Mouse (Mus musculus): ENCODE measurements around the gene Adam11.
A peak's percentile ranks its signal among the peaks of the same experiment; 100 is the strongest.

Adam11 gene

GRCm38 (mm10) chr11:102819021-102819782, 58.0 kb downstream of the Adam11 start, which contains the start of gene Gjc1:
TSS of gene Gjc1 (minus strand) at chr11:102819700.
- TF ChIP-seq NANOG (IDR thresholded peaks at IDR 0.05; ENCODE audit: borderline replicate concordance, low read length), result peak; percentile 86
- no peak for TF ChIP-seq CTCF (conservative IDR thresholded peaks at IDR 0.05; ENCODE audit: low read length)
- H3K4me1 ChIP-seq (replicated peaks; ENCODE audit: low read depth, low read length), result peaks cover 63% of the 10 kb centered on the region
- no peaks in the 10 kb centered on the region for H3K27me3 ChIP-seq (ENCODE audit: insufficient read depth, low read length)
- H3K4me3 ChIP-seq (replicated peaks; ENCODE audit: low read length), result peak within 1 kb of the TSS; percentile 92
- H3K9me3 ChIP-seq (ENCODE audit: low read length), result no peaks in the 10 kb centered on the region
- peaks cover 5% of the 10 kb centered on the region; the same call in 1 of the 2 replicates for H3K36me3 ChIP-seq (ENCODE audit: insufficient read depth, low read length)

- Histone ChIP-seq H3K4me3 (replicated peaks; ENCODE audit: low read length) (peak overlapping the region; percentile 92), H3K36me3 (ENCODE audit: insufficient read depth, low read length) (peaks cover 5% of the 10 kb centered on the region; the same call in 1 of the 2 replicates), H3K4me1 (replicated peaks; ENCODE audit: low read depth, low read length) (peaks cover 57% of the 10 kb centered on the region), H3K27me3 (ENCODE audit: insufficient read depth, low read length) (no peaks in the 10 kb centered on the region), H3K9me3 (ENCODE audit: low read length) (no peaks in the 10 kb centered on the region)
- TF ChIP-seq POU5F1 (IDR thresholded peaks at IDR 0.05; ENCODE audit: borderline replicate concordance, low read length) (peak; percentile 33; the same call in 1 of the 2 replicates), CTCF (conservative IDR thresholded peaks at IDR 0.05; ENCODE audit: low read length) (no peak)
These were observed 58.6 kb downstream of the Adam11 start for GRCm38 (mm10) chr11:102819783-102820385.

GRCm38 (mm10) chr11:102820432-102820831, 59.2 kb downstream of the Adam11 start:
- H3K4me3 ChIP-seq (replicated peaks; ENCODE audit: low read length), result peak overlapping the region; percentile 92
- peaks cover 5% of the 10 kb centered on the region; the same call in 1 of the 2 replicates for H3K36me3 ChIP-seq (ENCODE audit: insufficient read depth, low read length)
- no peaks in the 10 kb centered on the region for H3K27me3 ChIP-seq (ENCODE audit: insufficient read depth, low read length)
- TF ChIP-seq POU5F1 (IDR thresholded peaks at IDR 0.05; ENCODE audit: borderline replicate concordance, low read length) (0 out of 2 replicates have a peak, but pooled peaks have one; percentile 52), CTCF (conservative IDR thresholded peaks at IDR 0.05; ENCODE audit: low read length) (no peak), NANOG (IDR thresholded peaks at IDR 0.05; ENCODE audit: borderline replicate concordance, low read length) (peak; percentile 94; the same call in 1 of the 2 replicates)
- no peaks in the 10 kb centered on the region for H3K9me3 ChIP-seq (ENCODE audit: low read length)
- H3K4me1 ChIP-seq (replicated peaks; ENCODE audit: low read depth, low read length), result peaks cover 57% of the 10 kb centered on the region

GRCm38 (mm10) chr11:102821231-102821630, 60.0 kb downstream of the Adam11 start:
- TF ChIP-seq POU5F1 (IDR thresholded peaks at IDR 0.05; ENCODE audit: borderline replicate concordance, low read length), result no peak
- H3K36me3 ChIP-seq (ENCODE audit: insufficient read depth, low read length), result peaks cover 5% of the 10 kb centered on the region; the same call in 1 of the 2 replicates

GRCm38 (mm10) chr11:102826476-102826875, 65.2 kb downstream of the Adam11 start:
- Histone ChIP-seq H3K9me3 (ENCODE audit: low read length) (peaks cover 6% of the 10 kb centered on the region), H3K36me3 (ENCODE audit: insufficient read depth, low read length) (no peaks in the 10 kb centered on the region), H3K4me1 (replicated peaks; ENCODE audit: low read depth, low read length) (peaks cover 53% of the 10 kb centered on the region), H3K27me3 (ENCODE audit: insufficient read depth, low read length) (no peaks in the 10 kb centered on the region), H3K4me3 (replicated peaks; ENCODE audit: low read length) (no peak overlapping the region)
- TF ChIP-seq NANOG (IDR thresholded peaks at IDR 0.05; ENCODE audit: borderline replicate concordance, low read length) (no peak), POU5F1 (IDR thresholded peaks at IDR 0.05; ENCODE audit: borderline replicate concordance, low read length) (no peak), CTCF (conservative IDR thresholded peaks at IDR 0.05; ENCODE audit: low read length) (no peak)

More at GRCm38 (mm10) chr11:102821231-102821630, 60.0 kb downstream of the Adam11 start:
- Histone ChIP-seq H3K4me1 (replicated peaks; ENCODE audit: low read depth, low read length) (peaks cover 57% of the 10 kb centered on the region), H3K4me3 (replicated peaks; ENCODE audit: low read length) (peak overlapping the region; percentile 37), H3K9me3 (ENCODE audit: low read length) (no peaks in the 10 kb centered on the region), H3K27me3 (ENCODE audit: insufficient read depth, low read length) (no peaks in the 10 kb centered on the region)

GRCm38 (mm10) chr11:102827097-102827496, 65.9 kb downstream of the Adam11 start:
- Histone ChIP-seq H3K9me3 (ENCODE audit: low read length) (peaks cover 6% of the 10 kb centered on the region), H3K4me3 (replicated peaks; ENCODE audit: low read length) (no peak overlapping the region), H3K4me1 (replicated peaks; ENCODE audit: low read depth, low read length) (peaks cover 52% of the 10 kb centered on the region), H3K27me3 (ENCODE audit: insufficient read depth, low read length) (no peaks in the 10 kb centered on the region), H3K36me3 (ENCODE audit: insufficient read depth, low read length) (no peaks in the 10 kb centered on the region)
- TF ChIP-seq CTCF (conservative IDR thresholded peaks at IDR 0.05; ENCODE audit: low read length) (no peak), NANOG (IDR thresholded peaks at IDR 0.05; ENCODE audit: borderline replicate concordance, low read length) (no peak), POU5F1 (IDR thresholded peaks at IDR 0.05; ENCODE audit: borderline replicate concordance, low read length) (no peak)

Data from E14TG2a.4 (cell line).